Mouse (Mus musculus): ENCODE measurements around the gene Calhm4. TPM values are rescaled to one million over a fixed set of nuclear protein-coding genes. Genes with fewer than 3 reads are reported as not detected.

The Calhm4 gene
- total RNA-seq, 4 experiments from 2014 or later, result not detected

Other genes with a start within 250 kb of the Calhm4 start
- gene Sult3a1, start 186.6 kb downstream of the Calhm4 start, total RNA-seq (2022), result under 1 TPM in 1 of 4 experiments, not detected in 3; 0.20 TPM
- under 1 TPM; 0.15 to 0.84 (median 0.40) TPM for gene Rsph4a, start 139.2 kb downstream of the Calhm4 start, total RNA-seq (2022)
- gene Zup1, start 93.0 kb downstream of the Calhm4 start, total RNA-seq (2022), result 10 to 100 TPM; 17.3 to 26.7 (median 20.7) TPM
- gene Rwdd1, start 24.7 kb downstream of the Calhm4 start, total RNA-seq (2022), result 100 to 1,000 TPM in 2 of 4 experiments, 10 to 100 TPM in 2; 96.3 to 117 (median 103) TPM
- gene Trappc3l, start 6.7 kb downstream of the Calhm4 start, total RNA-seq (2022), result not detected
- under 1 TPM; 0.22 to 0.54 (median 0.28) TPM for gene Calhm5, start 52.2 kb upstream of the Calhm4 start, total RNA-seq (2022)
- 1 to 10 TPM in 1 of 4 experiments, under 1 TPM in 3; 0.59 to 1.1 (median 0.74) TPM for gene Calhm6, start 83.7 kb upstream of the Calhm4 start, total RNA-seq (2022)
- 10 to 100 TPM; 11.0 to 15.5 (median 11.8) TPM for gene Dse, start 163.4 kb upstream of the Calhm4 start, total RNA-seq (2022)
- gene Tspyl1, start 237.9 kb upstream of the Calhm4 start, total RNA-seq (2022), result 10 to 100 TPM; 65.5 to 80.9 (median 76.2) TPM